Mouse (Mus musculus): ENCODE results near the gene Mprip. TPM values are rescaled to one million over a fixed set of nuclear protein-coding genes. Genes with fewer than 3 reads are reported as not detected.

The Mprip gene
- polyA plus RNA-seq, 1 experiment from 2014 or later, result 145 TPM

DNA sequence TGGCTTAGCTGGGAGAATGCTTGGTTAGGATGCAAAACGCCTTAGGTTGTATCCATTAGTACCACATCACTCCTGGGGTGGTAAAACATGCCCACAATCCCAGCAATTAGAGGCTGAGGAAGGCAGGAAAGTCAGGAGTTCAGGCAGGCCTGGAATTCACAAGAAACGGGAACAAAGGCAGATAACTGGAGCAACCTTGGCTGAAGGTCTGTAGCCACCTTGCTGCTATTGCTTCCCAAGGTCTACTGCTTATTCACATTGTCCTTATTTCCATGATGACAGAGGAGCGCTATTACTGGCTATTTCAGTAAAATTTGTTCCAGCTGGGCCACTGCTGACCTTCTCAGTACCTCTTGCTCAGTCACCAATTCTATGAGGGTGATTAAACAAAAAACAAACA lies 152.2 kb downstream of the Mprip start:
- no peak overlapping the region for H3K4me2 ChIP-seq
- WGBS, result 63% methylated on average over 3 of the region's 3 CpGs

DNA sequence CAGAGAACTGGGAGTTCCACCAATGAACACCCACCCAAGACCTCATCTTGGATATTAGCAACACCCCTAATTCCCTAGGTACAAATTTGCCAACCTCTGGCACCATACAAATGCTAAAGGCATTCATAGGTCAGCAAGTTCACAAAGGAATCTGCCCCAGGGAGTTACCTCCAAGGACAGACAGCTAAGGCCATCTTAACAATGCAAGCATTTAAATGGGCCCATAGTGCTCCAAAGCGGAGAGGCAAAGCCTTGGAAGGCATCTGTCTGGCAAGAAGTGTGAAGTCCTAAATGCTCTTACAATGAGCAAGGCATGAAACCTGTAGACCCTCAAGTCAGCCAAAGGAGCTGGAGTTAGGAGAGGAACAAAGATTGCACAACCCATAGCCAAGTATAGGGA lies 153.2 kb downstream of the Mprip start:
- Histone ChIP-seq H3K27me3 (ENCODE audit: insufficient read depth, low read length) (no peaks in the 10 kb centered on the region), H3K4me3 (ENCODE audit: low read depth, low read length) (no peak overlapping the region), H3K9ac (no peak overlapping the region), H3K27ac (ENCODE audit: low read depth) (no peak overlapping the region), H3K9me3 (ENCODE audit: low read depth, low read length) (no peaks in the 10 kb centered on the region), H3K4me1 (ENCODE audit: insufficient read depth) (no peaks in the 10 kb centered on the region), H3K4me2 (no peak overlapping the region), H3K36me3 (ENCODE audit: insufficient read depth) (peaks cover 36% of the 10 kb centered on the region)
- DNase-seq, result no peak
- TF ChIP-seq CTCF (IDR thresholded peaks at IDR 0.05; ENCODE audit: low read depth), result no peak
- ATAC-seq (ENCODE audit: insufficient read depth), result no peak
- WGBS, result 91% methylated on average over 1 of the region's 1 CpGs

More for the DNA sequence above, 152.2 kb downstream of the Mprip start:
- no peak overlapping the region for H3K9ac ChIP-seq
- ATAC-seq (ENCODE audit: insufficient read depth) (no peak), DNase-seq (no peak)
- H3K27ac ChIP-seq (ENCODE audit: low read depth), result no peak overlapping the region
- H3K36me3 ChIP-seq (ENCODE audit: insufficient read depth), result peaks cover 26% of the 10 kb centered on the region
- no peak overlapping the region for H3K4me3 ChIP-seq (ENCODE audit: low read depth, low read length)
- TF ChIP-seq CTCF (IDR thresholded peaks at IDR 0.05; ENCODE audit: low read depth), result no peak
- H3K9me3 ChIP-seq (ENCODE audit: low read depth, low read length), result no peaks in the 10 kb centered on the region
- H3K4me1 ChIP-seq (ENCODE audit: insufficient read depth), result peaks cover 7% of the 10 kb centered on the region; the same call in 1 of the 2 replicates
- no peaks in the 10 kb centered on the region for H3K27me3 ChIP-seq (ENCODE audit: insufficient read depth, low read length)

DNA sequence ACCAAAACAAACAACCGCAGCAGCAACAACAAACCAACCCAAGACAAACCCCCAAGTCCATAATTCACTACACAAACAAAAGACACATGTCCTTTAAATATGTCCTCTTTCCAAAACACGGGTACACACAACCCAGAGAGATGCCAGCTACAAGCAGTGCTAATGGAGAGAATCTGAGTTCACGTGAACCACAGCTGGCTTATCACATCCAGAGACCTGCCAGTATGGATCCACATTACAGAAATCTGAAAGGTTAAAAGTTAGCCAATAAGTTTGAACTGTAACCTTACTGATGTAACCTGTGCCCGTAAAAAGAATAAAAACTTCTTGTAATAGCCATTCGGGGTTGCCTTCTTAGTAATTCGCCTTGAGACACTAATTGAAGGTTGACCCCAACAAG lies 153.8 kb downstream of the Mprip start:
- no peak overlapping the region for H3K9ac ChIP-seq
- DNase-seq (no peak), ATAC-seq (ENCODE audit: insufficient read depth) (no peak)
- H3K4me1 ChIP-seq (ENCODE audit: insufficient read depth), result no peaks in the 10 kb centered on the region
- no peak overlapping the region for H3K27ac ChIP-seq (ENCODE audit: low read depth)
- H3K9me3 ChIP-seq (ENCODE audit: low read depth, low read length), result no peaks in the 10 kb centered on the region
- peaks cover 43% of the 10 kb centered on the region for H3K36me3 ChIP-seq (ENCODE audit: insufficient read depth)
- no peaks in the 10 kb centered on the region for H3K27me3 ChIP-seq (ENCODE audit: insufficient read depth, low read length)
- no peak for TF ChIP-seq CTCF (IDR thresholded peaks at IDR 0.05; ENCODE audit: low read depth)
- 84% methylated on average over 6 of the region's 6 CpGs for WGBS
- no peak overlapping the region for H3K4me2 ChIP-seq
- no peak overlapping the region for H3K4me3 ChIP-seq (ENCODE audit: low read depth, low read length)

DNA sequence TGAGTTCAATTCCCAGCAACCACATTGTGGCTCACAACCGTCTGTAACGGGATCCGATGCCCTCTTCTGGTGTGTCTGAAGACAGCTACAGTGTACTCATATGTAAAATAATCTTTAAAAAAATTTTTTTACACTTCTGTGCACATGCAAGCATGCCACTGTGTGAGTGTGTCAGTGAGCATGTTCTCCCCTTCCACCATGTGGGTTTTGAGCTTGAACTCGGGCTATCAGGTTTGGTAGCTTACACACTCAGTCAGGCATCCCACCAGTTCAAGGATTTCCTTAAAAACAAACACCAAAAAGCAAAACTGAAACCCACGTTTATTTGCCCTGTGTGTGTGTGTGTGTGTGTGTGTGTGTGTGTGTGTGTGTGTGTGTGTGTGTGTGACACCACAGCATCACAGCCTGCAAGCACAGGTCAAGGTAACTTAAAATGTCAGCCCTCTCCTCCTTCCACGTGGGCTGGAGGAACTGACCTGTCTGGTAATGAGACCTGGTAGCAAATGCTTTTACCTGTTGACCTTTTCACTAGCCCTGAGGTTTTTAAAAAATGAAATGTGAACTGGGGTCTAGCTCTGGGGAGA lies 154.5 kb downstream of the Mprip start:
- Histone ChIP-seq H3K9ac (no peak overlapping the region), H3K27ac (ENCODE audit: low read depth) (no peak overlapping the region), H3K27me3 (ENCODE audit: insufficient read depth, low read length) (no peaks in the 10 kb centered on the region), H3K36me3 (ENCODE audit: insufficient read depth) (peaks cover 49% of the 10 kb centered on the region), H3K4me2 (no peak overlapping the region), H3K4me1 (ENCODE audit: insufficient read depth) (no peaks in the 10 kb centered on the region), H3K9me3 (ENCODE audit: low read depth, low read length) (no peaks in the 10 kb centered on the region), H3K4me3 (ENCODE audit: low read depth, low read length) (no peak overlapping the region)
- ATAC-seq (ENCODE audit: insufficient read depth) (no peak), DNase-seq (no peak)
- WGBS, result 81% methylated on average over 6 of the region's 6 CpGs
- no peak for TF ChIP-seq CTCF (IDR thresholded peaks at IDR 0.05; ENCODE audit: low read depth)

DNA sequence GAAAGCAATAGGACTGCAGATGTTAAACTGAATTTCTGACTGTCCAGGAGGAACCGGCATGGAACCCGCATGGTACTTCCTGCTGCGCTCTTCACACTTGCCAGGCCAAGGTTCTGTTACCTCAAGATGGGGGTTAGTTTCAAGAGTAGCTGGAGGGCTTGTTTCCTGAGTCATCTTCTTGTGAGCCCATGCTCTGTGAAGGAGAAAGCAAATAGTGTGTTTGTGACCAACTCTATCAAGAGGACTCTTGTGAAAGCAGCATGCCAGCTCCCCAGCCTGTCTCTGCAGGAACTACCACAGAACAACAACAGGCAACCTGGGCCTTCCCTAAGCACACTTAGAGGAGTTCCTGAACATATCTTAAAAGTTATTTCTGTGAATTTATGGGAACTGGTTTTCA lies 156.8 kb downstream of the Mprip start:
- H3K4me1 ChIP-seq (ENCODE audit: insufficient read depth), result no peaks in the 10 kb centered on the region
- no peak overlapping the region for H3K4me2 ChIP-seq
- no peak for ATAC-seq (ENCODE audit: insufficient read depth)
- H3K9me3 ChIP-seq (ENCODE audit: low read depth, low read length), result no peaks in the 10 kb centered on the region
- H3K4me3 ChIP-seq (ENCODE audit: low read depth, low read length), result no peak overlapping the region
- no peak for DNase-seq
- TF ChIP-seq CTCF (IDR thresholded peaks at IDR 0.05; ENCODE audit: low read depth), result no peak
- H3K27me3 ChIP-seq (ENCODE audit: insufficient read depth, low read length), result no peaks in the 10 kb centered on the region
- H3K36me3 ChIP-seq (ENCODE audit: insufficient read depth), result peaks cover 72% of the 10 kb centered on the region
- 97% methylated on average over 3 of the region's 3 CpGs for WGBS
- no peak overlapping the region for H3K27ac ChIP-seq (ENCODE audit: low read depth)
- H3K9ac ChIP-seq, result no peak overlapping the region

DNA sequence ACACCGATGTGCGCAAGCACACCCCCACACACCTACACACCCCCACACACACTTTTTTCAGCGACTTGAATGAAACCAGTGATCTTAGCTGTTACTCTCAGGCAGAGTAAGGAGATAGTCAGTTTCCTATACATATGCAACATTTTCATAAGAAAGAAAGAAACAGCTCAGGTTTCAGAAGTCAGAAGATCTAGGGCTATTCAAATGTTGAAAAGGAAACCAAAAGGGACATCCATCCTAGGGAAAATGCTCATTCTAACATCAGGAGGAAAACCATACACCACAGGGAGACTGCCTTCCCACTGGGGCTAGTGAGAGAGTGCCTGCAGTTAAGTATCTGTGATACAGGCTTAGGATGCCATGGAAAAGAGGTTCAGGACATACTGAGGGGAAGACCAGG lies 160.5 kb downstream of the Mprip start:
- 85% methylated on average over 3 of the region's 3 CpGs for WGBS
- H3K9ac ChIP-seq, result no peak overlapping the region
- ATAC-seq (ENCODE audit: insufficient read depth) (no peak), DNase-seq (no peak)
- H3K36me3 ChIP-seq (ENCODE audit: insufficient read depth), result peaks cover 99% of the 10 kb centered on the region
- no peaks in the 10 kb centered on the region for H3K4me1 ChIP-seq (ENCODE audit: insufficient read depth)
- no peaks in the 10 kb centered on the region for H3K27me3 ChIP-seq (ENCODE audit: insufficient read depth, low read length)
- H3K4me3 ChIP-seq (ENCODE audit: low read depth, low read length), result no peak overlapping the region
- no peak overlapping the region for H3K27ac ChIP-seq (ENCODE audit: low read depth)
- H3K4me2 ChIP-seq, result no peak overlapping the region
- no peaks in the 10 kb centered on the region for H3K9me3 ChIP-seq (ENCODE audit: low read depth, low read length)
- TF ChIP-seq CTCF (IDR thresholded peaks at IDR 0.05; ENCODE audit: low read depth), result no peak

Other genes starting within 250 kb of the Mprip start
- gene Jmjd4, start 211.3 kb upstream of the Mprip start, polyA plus RNA-seq (2014; fragmentation: Nextera tagmentation; extraction: Ambion mirVana), result 11.5 and 11.7 TPM in 2 replicates
- 87.3 and 97.4 TPM in 2 replicates for gene Snap47, start 210.1 kb upstream of the Mprip start, polyA plus RNA-seq (2014; fragmentation: Nextera tagmentation; extraction: Ambion mirVana)
- 7.7 and 8.7 TPM in 2 replicates for gene Zfp867, start 188.8 kb upstream of the Mprip start, polyA plus RNA-seq (2014; fragmentation: Nextera tagmentation; extraction: Ambion mirVana)
- 27.6 and 30.9 TPM in 2 replicates for gene Zkscan17, start 134.6 kb upstream of the Mprip start, polyA plus RNA-seq (2014; fragmentation: Nextera tagmentation; extraction: Ambion mirVana)
- 0.12 and 0.50 TPM in 2 replicates for gene Nlrp3, start 119.7 kb upstream of the Mprip start, polyA plus RNA-seq (2014; fragmentation: Nextera tagmentation; extraction: Ambion mirVana)
- gene Olfr222, start 85.1 kb upstream of the Mprip start, polyA plus RNA-seq (2014; fragmentation: Nextera tagmentation; extraction: Ambion mirVana), result not detected in 2 replicates
- gene Olfr223, start 68.0 kb upstream of the Mprip start, polyA plus RNA-seq (2014; fragmentation: Nextera tagmentation; extraction: Ambion mirVana), result not detected in 2 replicates
- 1.8 and 2.3 TPM in 2 replicates for gene Pld6, start 126.3 kb downstream of the Mprip start, polyA plus RNA-seq (2014; fragmentation: Nextera tagmentation; extraction: Ambion mirVana)
- 26.1 and 26.2 TPM in 2 replicates for gene Flcn, start 148.7 kb downstream of the Mprip start, polyA plus RNA-seq (2014; fragmentation: Nextera tagmentation; extraction: Ambion mirVana)
- 35.2 and 35.4 TPM in 2 replicates for gene Nt5m, start 178.1 kb downstream of the Mprip start, polyA plus RNA-seq (2014; fragmentation: Nextera tagmentation; extraction: Ambion mirVana)
- gene Cops3, start 178.5 kb downstream of the Mprip start, polyA plus RNA-seq (2014; fragmentation: Nextera tagmentation; extraction: Ambion mirVana), result 224 and 228 TPM in 2 replicates